9 mouse cellular contexts compared by ENCODE assay signal in the genomic region with DNA sequence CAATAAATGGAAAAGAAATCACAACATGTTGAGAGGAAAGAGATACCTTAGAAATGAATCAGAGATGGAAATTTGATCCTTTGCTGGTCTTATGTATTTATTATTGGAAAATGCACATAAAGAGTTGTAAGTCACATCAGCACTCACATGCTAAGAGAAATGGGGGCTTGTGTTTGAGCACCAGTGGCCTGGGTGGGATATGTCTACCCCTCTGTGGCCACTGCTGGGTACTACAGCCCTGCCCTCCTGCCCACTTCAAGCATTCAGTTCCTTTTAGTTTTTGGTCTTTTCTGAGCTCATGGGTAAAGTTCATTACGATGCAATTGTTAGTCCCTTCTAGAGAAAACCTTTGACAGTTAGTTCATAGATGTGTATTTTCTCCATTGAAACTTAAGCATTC.
A peak's percentile ranks its signal among the peaks of the same experiment; 100 is the strongest.
DNase-seq lines count a peak whose midpoint lies in the region; ATAC-seq and TF ChIP-seq lines count a peak whose summit lies in the region.
"Had no signal": no experiment of that assay in that cellular context is flagged by ENCODE, and none has a peak within 500 bp of the region (broad histone marks: within the 10 kb centered on the region; RNA-seq: fewer than 3 reads in every experiment).

No protein-coding gene starts in this region.

- DNase-seq in 416B (ENCODE audit: low read depth) (peak; percentile 4), ES-E14 (ENCODE audit: low read depth, low spot score) (no peak)
- DNase-seq in gastrocnemius, postnatal 14 days: peak; percentile 9
- DNase-seq in lung, postnatal 36 days: peak; percentile 19
- no peak for DNase-seq in thymus, adult 18-20 months

- H3K4me1 ChIP-seq in intestine, postnatal 0 days (replicated peaks; ENCODE audit: control insufficient read depth, insufficient read depth, low read length): no peaks in the 10 kb centered on the region
- peaks cover 2% of the 10 kb centered on the region; the same call in 1 of the 2 replicates for H3K4me1 ChIP-seq in intestine, embryonic 15.5 days (replicated peaks)
- no peaks in the 10 kb centered on the region for H3K4me1 ChIP-seq in ES-E14 (ENCODE audit: control insufficient read depth in 2 of 2, insufficient read depth in 2 of 2, low read length in 2 of 2, poor library complexity in 1 of 2)

- no peaks in the 10 kb centered on the region for H3K27me3 ChIP-seq in intestine, postnatal 0 days (replicated peaks; ENCODE audit: control insufficient read depth, insufficient read depth, low read length)
- no peaks in the 10 kb centered on the region for H3K27me3 ChIP-seq in intestine, embryonic 15.5 days (replicated peaks)
- H3K27me3 ChIP-seq: liver, embryonic 15.5 days had no signal

- H3K9ac ChIP-seq in intestine, postnatal 0 days (ENCODE audit: low read depth, low read length): no peak overlapping the region
- no peak overlapping the region for H3K9ac ChIP-seq in intestine, embryonic 15.5 days
- no peak overlapping the region for H3K9ac ChIP-seq in ES-E14 (ENCODE audit: insufficient read depth, low read depth, low read length, poor library complexity, severe bottlenecking)
- H3K9ac ChIP-seq: liver, embryonic 15.5 days had no signal

- H3K36me3 ChIP-seq in intestine, postnatal 0 days (ENCODE audit: control insufficient read depth, insufficient read depth): no peaks in the 10 kb centered on the region
- H3K36me3 ChIP-seq in intestine, embryonic 15.5 days: no peaks in the 10 kb centered on the region
- no peaks in the 10 kb centered on the region for H3K36me3 ChIP-seq in ES-E14 (ENCODE audit: control insufficient read depth, insufficient read depth, low read length, poor library complexity, severe bottlenecking)
- H3K36me3 ChIP-seq: liver, embryonic 15.5 days had no signal

- H3K4me3 ChIP-seq in intestine, postnatal 0 days (ENCODE audit: low read depth, low read length): no peak overlapping the region
- H3K4me3 ChIP-seq in intestine, embryonic 15.5 days (replicated peaks): no peak overlapping the region
- no peak overlapping the region for H3K4me3 ChIP-seq in ES-E14 (ENCODE audit: insufficient read depth in 1 of 2, low read depth in 1 of 2, low read length in 2 of 2, poor library complexity in 1 of 2, severe bottlenecking in 1 of 2)
- H3K4me3 ChIP-seq: liver, embryonic 15.5 days had no signal

- H3K4me2 ChIP-seq in intestine, postnatal 0 days (replicated peaks; ENCODE audit: low read depth): no peak overlapping the region
- H3K4me2 ChIP-seq in intestine, embryonic 15.5 days (replicated peaks): no peak overlapping the region
- H3K4me2 ChIP-seq: liver, embryonic 15.5 days had no signal

- ATAC-seq in intestine, postnatal 0 days: no peak
- no peak for ATAC-seq in intestine, embryonic 15.5 days
- ATAC-seq in erythroid progenitor cell, adult 5-6 weeks (replicated peaks; ENCODE audit: low FRiP score, poor library complexity, severe bottlenecking): no peak

- peak; percentile 79 for TF ChIP-seq CTCF in intestine, postnatal 0 days (IDR thresholded peaks at IDR 0.05; ENCODE audit: low read depth)

- WGBS in intestine, postnatal 0 days: 73% methylated on average over 1 of the region's 1 CpGs
- WGBS in intestine, embryonic 15.5 days: 58% methylated on average over 1 of the region's 1 CpGs

- H3K9me3 ChIP-seq in intestine, postnatal 0 days (ENCODE audit: control insufficient read depth): no peaks in the 10 kb centered on the region
- no peaks in the 10 kb centered on the region for H3K9me3 ChIP-seq in intestine, embryonic 15.5 days
- H3K9me3 ChIP-seq in ES-E14 (ENCODE audit: control insufficient read depth, insufficient read depth, low read depth, low read length): no peaks in the 10 kb centered on the region
- H3K9me3 ChIP-seq: liver, embryonic 15.5 days had no signal

- H3K27ac ChIP-seq in intestine, postnatal 0 days (ENCODE audit: low read depth, low read length): no peak overlapping the region
- no peak overlapping the region for H3K27ac ChIP-seq in intestine, embryonic 15.5 days
- no peak overlapping the region for H3K27ac ChIP-seq in ES-E14 (ENCODE audit: insufficient read depth, low read depth, low read length, poor library complexity, severe bottlenecking)
- H3K27ac ChIP-seq: liver, embryonic 15.5 days had no signal

- in situ Hi-C loops in ES-E14 (cut with MboI; ENCODE audit: low sequenced_read_pairs in 2 of 2, unreplicated experiment in 2 of 2): no loop called here

- intact Hi-C loops in gastrocnemius, postnatal 14 days (cut with DNase I; ENCODE audit: low total_unique reads): loop anchor here (2.0 to 5.0 kb wide), 2 partner anchors 295 to 429 kb away; no protein-coding TSS in a partner anchor

TF ChIP-seq in ES-E14, 5 proteins besides CTCF, POLR2A, EP300 and RAD21:
- TF ChIP-seq HCFC1 (IDR thresholded peaks at IDR 0.05; ENCODE audit: borderline replicate concordance, insufficient read depth, low read length): no peak
- peak; percentile 47; the same call in 1 of the 2 replicates for TF ChIP-seq ZC3H11A (IDR thresholded peaks at IDR 0.05; ENCODE audit: borderline replicate concordance, low read depth, low read length)

Comparison
In these comparisons a context has a peak if more than half of its experiments do, and no peak if none do; other contexts are left out.
1. DNase-seq: peak in 416B (single experiment), gastrocnemius, postnatal 14 days (single experiment) and lung, postnatal 36 days (single experiment); none in ES-E14 (single experiment) and thymus, adult 18-20 months (0 of 2).